Comparison of ENCODE assay signal across 11 mouse cellular contexts in genomic region chr12:12803602-12804001, GRCm38 (mm10).
"Had no signal": no experiment of that assay in that cellular context is flagged by ENCODE, and none has a peak within 500 bp of the region (broad histone marks: within the 10 kb centered on the region; RNA-seq: fewer than 3 reads in every experiment).

No protein-coding gene starts in this region.

- H3K4me2 ChIP-seq: limb, embryonic 15.5 days; liver, embryonic 13.5 days; midbrain, embryonic 13.5 days; stomach, embryonic 15.5 days had no signal

- H3K4me1 ChIP-seq: limb, embryonic 15.5 days had no signal

- H3K4me3 ChIP-seq: limb, embryonic 15.5 days; liver, embryonic 13.5 days; midbrain, embryonic 13.5 days; stomach, embryonic 15.5 days had no signal

- H3K27ac ChIP-seq: limb, embryonic 15.5 days; liver, embryonic 13.5 days; midbrain, embryonic 13.5 days; stomach, embryonic 15.5 days had no signal

- H3K9ac ChIP-seq: limb, embryonic 15.5 days; liver, embryonic 13.5 days; midbrain, embryonic 13.5 days; stomach, embryonic 15.5 days had no signal

- H3K36me3 ChIP-seq: limb, embryonic 15.5 days; liver, embryonic 13.5 days; midbrain, embryonic 13.5 days; stomach, embryonic 15.5 days had no signal

- DNase-seq: kidney, postnatal 36 days; layer of hippocampus, adult 9-11 months; layer of hippocampus, postnatal 36 days; liver, embryonic 13.5 days; lung, adult 18-20 months; right cerebral cortex, postnatal 14 days; thymus, adult 2 months; thymus, postnatal 25 days had no signal

- H3K27me3 ChIP-seq: limb, embryonic 15.5 days; liver, embryonic 13.5 days; midbrain, embryonic 13.5 days; stomach, embryonic 15.5 days had no signal

- H3K9me3 ChIP-seq: limb, embryonic 15.5 days; liver, embryonic 13.5 days; midbrain, embryonic 13.5 days; stomach, embryonic 15.5 days had no signal
